Mouse (Mus musculus): ENCODE results near the gene Gse1. TPM values are rescaled to one million over a fixed set of nuclear protein-coding genes. Genes with fewer than 3 reads are reported as not detected.
A peak's percentile ranks its signal among the peaks of the same experiment; 100 is the strongest.

Gene Gse1
- polyA plus RNA-seq, 1 experiment from 2014 or later = 6.9 TPM

- no peak for ATAC-seq (ENCODE audit: insufficient read depth, low FRiP score)
- no peak overlapping the region for H3K4me3 ChIP-seq (replicated peaks; ENCODE audit: low read length)
- H3K4me2 ChIP-seq (ENCODE audit: low read depth, low read length) = no peak overlapping the region
- H3K9me3 ChIP-seq (replicated peaks; ENCODE audit: control insufficient read depth, low read length) = no peaks in the 10 kb centered on the region
- 0 out of 2 replicates have a peak, but pooled peaks cover 3% of the 10 kb centered on the region for H3K36me3 ChIP-seq (ENCODE audit: control insufficient read depth, insufficient read depth, low read length)
- 46% methylated on average over 12 of the region's 12 CpGs for WGBS
- no peak overlapping the region for H3K9ac ChIP-seq (ENCODE audit: low read length)
- H3K27me3 ChIP-seq (ENCODE audit: control insufficient read depth, insufficient read depth, low read length) = no peaks in the 10 kb centered on the region
- H3K27ac ChIP-seq (ENCODE audit: low read length) = peak overlapping the region; percentile 49
- H3K4me1 ChIP-seq (ENCODE audit: control insufficient read depth, insufficient read depth, low read length) = peaks cover 56% of the 10 kb centered on the region
Measured at GRCm38 (mm10) chr8:120550430-120550829, 322.2 kb downstream of the Gse1 start.

- no peak overlapping the region for H3K4me2 ChIP-seq (ENCODE audit: low read depth, low read length)
- no peaks in the 10 kb centered on the region for H3K27me3 ChIP-seq (ENCODE audit: control insufficient read depth, insufficient read depth, low read length)
- no peak overlapping the region for H3K27ac ChIP-seq (ENCODE audit: low read length)
- 75% methylated on average over 11 of the region's 11 CpGs for WGBS
- no peak for ATAC-seq (ENCODE audit: insufficient read depth, low FRiP score)
- no peak overlapping the region for H3K9ac ChIP-seq (ENCODE audit: low read length)
- H3K9me3 ChIP-seq (replicated peaks; ENCODE audit: control insufficient read depth, low read length) = no peaks in the 10 kb centered on the region
- no peak overlapping the region for H3K4me3 ChIP-seq (replicated peaks; ENCODE audit: low read length)
- H3K4me1 ChIP-seq (ENCODE audit: control insufficient read depth, insufficient read depth, low read length) = peaks cover 56% of the 10 kb centered on the region
- 0 out of 2 replicates have a peak, but pooled peaks cover 3% of the 10 kb centered on the region for H3K36me3 ChIP-seq (ENCODE audit: control insufficient read depth, insufficient read depth, low read length)
Measured at GRCm38 (mm10) chr8:120550937-120551676, 322.9 kb downstream of the Gse1 start.

GRCm38 (mm10) chr8:120551677-120551980, 323.4 kb downstream of the Gse1 start:
- no peak overlapping the region for H3K27ac ChIP-seq (ENCODE audit: low read length)
- H3K9ac ChIP-seq (ENCODE audit: low read length) = no peak overlapping the region
- H3K4me3 ChIP-seq (replicated peaks; ENCODE audit: low read length) = no peak overlapping the region
- H3K36me3 ChIP-seq (ENCODE audit: control insufficient read depth, insufficient read depth, low read length) = 0 out of 2 replicates have a peak, but pooled peaks cover 3% of the 10 kb centered on the region
- WGBS = 87% methylated on average over 3 of the region's 3 CpGs
- no peaks in the 10 kb centered on the region for H3K9me3 ChIP-seq (replicated peaks; ENCODE audit: control insufficient read depth, low read length)
- ATAC-seq (ENCODE audit: insufficient read depth, low FRiP score) = no peak
- peaks cover 56% of the 10 kb centered on the region for H3K4me1 ChIP-seq (ENCODE audit: control insufficient read depth, insufficient read depth, low read length)
- H3K4me2 ChIP-seq (ENCODE audit: low read depth, low read length) = no peak overlapping the region
- no peaks in the 10 kb centered on the region for H3K27me3 ChIP-seq (ENCODE audit: control insufficient read depth, insufficient read depth, low read length)

- ATAC-seq (ENCODE audit: insufficient read depth, low FRiP score) = no peak
- H3K9ac ChIP-seq (ENCODE audit: low read length) = no peak overlapping the region
- H3K9me3 ChIP-seq (replicated peaks; ENCODE audit: control insufficient read depth, low read length) = no peaks in the 10 kb centered on the region
- 0 out of 2 replicates have a peak, but pooled peaks cover 3% of the 10 kb centered on the region for H3K36me3 ChIP-seq (ENCODE audit: control insufficient read depth, insufficient read depth, low read length)
- no peak overlapping the region for H3K27ac ChIP-seq (ENCODE audit: low read length)
- H3K27me3 ChIP-seq (ENCODE audit: control insufficient read depth, insufficient read depth, low read length) = no peaks in the 10 kb centered on the region
- no peak overlapping the region for H3K4me3 ChIP-seq (replicated peaks; ENCODE audit: low read length)
- 84% methylated on average over 11 of the region's 11 CpGs for WGBS
- peaks cover 56% of the 10 kb centered on the region for H3K4me1 ChIP-seq (ENCODE audit: control insufficient read depth, insufficient read depth, low read length)
- H3K4me2 ChIP-seq (ENCODE audit: low read depth, low read length) = no peak overlapping the region
Measured at GRCm38 (mm10) chr8:120552509-120552908, 324.3 kb downstream of the Gse1 start.

GRCm38 (mm10) chr8:120553441-120554123, 325.3 kb downstream of the Gse1 start:
- no peak overlapping the region for H3K27ac ChIP-seq (ENCODE audit: low read length)
- no peak overlapping the region for H3K4me2 ChIP-seq (ENCODE audit: low read depth, low read length)
- 87% methylated on average over 24 of the region's 24 CpGs for WGBS
- 0 out of 2 replicates have a peak, but pooled peaks cover 3% of the 10 kb centered on the region for H3K36me3 ChIP-seq (ENCODE audit: control insufficient read depth, insufficient read depth, low read length)
- H3K9ac ChIP-seq (ENCODE audit: low read length) = no peak overlapping the region
- H3K4me1 ChIP-seq (ENCODE audit: control insufficient read depth, insufficient read depth, low read length) = peaks cover 48% of the 10 kb centered on the region
- no peaks in the 10 kb centered on the region for H3K27me3 ChIP-seq (ENCODE audit: control insufficient read depth, insufficient read depth, low read length)
- no peaks in the 10 kb centered on the region for H3K9me3 ChIP-seq (replicated peaks; ENCODE audit: control insufficient read depth, low read length)
- no peak for ATAC-seq (ENCODE audit: insufficient read depth, low FRiP score)
- no peak overlapping the region for H3K4me3 ChIP-seq (replicated peaks; ENCODE audit: low read length)

GRCm38 (mm10) chr8:120554466-120555039, 326.3 kb downstream of the Gse1 start:
- no peak overlapping the region for H3K27ac ChIP-seq (ENCODE audit: low read length)
- H3K27me3 ChIP-seq (ENCODE audit: control insufficient read depth, insufficient read depth, low read length) = no peaks in the 10 kb centered on the region
- 0 out of 2 replicates have a peak, but pooled peaks cover 3% of the 10 kb centered on the region for H3K36me3 ChIP-seq (ENCODE audit: control insufficient read depth, insufficient read depth, low read length)
- no peak for ATAC-seq (ENCODE audit: insufficient read depth, low FRiP score)
- H3K9me3 ChIP-seq (replicated peaks; ENCODE audit: control insufficient read depth, low read length) = no peaks in the 10 kb centered on the region
- peaks cover 40% of the 10 kb centered on the region for H3K4me1 ChIP-seq (ENCODE audit: control insufficient read depth, insufficient read depth, low read length)
- H3K9ac ChIP-seq (ENCODE audit: low read length) = no peak overlapping the region
- no peak overlapping the region for H3K4me3 ChIP-seq (replicated peaks; ENCODE audit: low read length)
- WGBS = 92% methylated on average over 18 of the region's 18 CpGs
- no peak overlapping the region for H3K4me2 ChIP-seq (ENCODE audit: low read depth, low read length)

- Histone ChIP-seq H3K9ac (ENCODE audit: low read length) (peak overlapping the region; percentile 36; the same call in 1 of the 2 replicates), H3K36me3 (ENCODE audit: control insufficient read depth, insufficient read depth, low read length) (0 out of 2 replicates have a peak, but pooled peaks cover 3% of the 10 kb centered on the region), H3K4me3 (replicated peaks; ENCODE audit: low read length) (no peak overlapping the region), H3K4me1 (ENCODE audit: control insufficient read depth, insufficient read depth, low read length) (peaks cover 23% of the 10 kb centered on the region), H3K9me3 (replicated peaks; ENCODE audit: control insufficient read depth, low read length) (no peaks in the 10 kb centered on the region), H3K4me2 (ENCODE audit: low read depth, low read length) (no peak overlapping the region), H3K27ac (ENCODE audit: low read length) (no peak overlapping the region), H3K27me3 (ENCODE audit: control insufficient read depth, insufficient read depth, low read length) (no peaks in the 10 kb centered on the region)
- ATAC-seq (ENCODE audit: insufficient read depth, low FRiP score) = no peak
- WGBS = 63% methylated on average over 20 of the region's 20 CpGs
Measured at GRCm38 (mm10) chr8:120556198-120556892, 328.1 kb downstream of the Gse1 start.

- Histone ChIP-seq H3K9me3 (replicated peaks; ENCODE audit: control insufficient read depth, low read length) (no peaks in the 10 kb centered on the region), H3K27ac (ENCODE audit: low read length) (no peak overlapping the region), H3K36me3 (ENCODE audit: control insufficient read depth, insufficient read depth, low read length) (0 out of 2 replicates have a peak, but pooled peaks cover 3% of the 10 kb centered on the region), H3K4me2 (ENCODE audit: low read depth, low read length) (no peak overlapping the region), H3K9ac (ENCODE audit: low read length) (no peak overlapping the region), H3K27me3 (ENCODE audit: control insufficient read depth, insufficient read depth, low read length) (no peaks in the 10 kb centered on the region), H3K4me1 (ENCODE audit: control insufficient read depth, insufficient read depth, low read length) (peaks cover 22% of the 10 kb centered on the region), H3K4me3 (replicated peaks; ENCODE audit: low read length) (no peak overlapping the region)
- WGBS = 72% methylated on average over 15 of the region's 15 CpGs
- no peak for ATAC-seq (ENCODE audit: insufficient read depth, low FRiP score)
Measured at GRCm38 (mm10) chr8:120557170-120557965, 329.1 kb downstream of the Gse1 start.

All from stomach, embryonic 16.5 days (tissue).